Mouse (Mus musculus) heart, adult 9 months (tissue): ENCODE data around the gene Smad3.

Experiments
- DNase-seq, 2 experiments: peaks; one replicate each; pipeline ENCODE4 v3.0.0; 2022; ENCODE audit warnings: low spot score in 2 of 2

The Smad3 gene

DNA sequence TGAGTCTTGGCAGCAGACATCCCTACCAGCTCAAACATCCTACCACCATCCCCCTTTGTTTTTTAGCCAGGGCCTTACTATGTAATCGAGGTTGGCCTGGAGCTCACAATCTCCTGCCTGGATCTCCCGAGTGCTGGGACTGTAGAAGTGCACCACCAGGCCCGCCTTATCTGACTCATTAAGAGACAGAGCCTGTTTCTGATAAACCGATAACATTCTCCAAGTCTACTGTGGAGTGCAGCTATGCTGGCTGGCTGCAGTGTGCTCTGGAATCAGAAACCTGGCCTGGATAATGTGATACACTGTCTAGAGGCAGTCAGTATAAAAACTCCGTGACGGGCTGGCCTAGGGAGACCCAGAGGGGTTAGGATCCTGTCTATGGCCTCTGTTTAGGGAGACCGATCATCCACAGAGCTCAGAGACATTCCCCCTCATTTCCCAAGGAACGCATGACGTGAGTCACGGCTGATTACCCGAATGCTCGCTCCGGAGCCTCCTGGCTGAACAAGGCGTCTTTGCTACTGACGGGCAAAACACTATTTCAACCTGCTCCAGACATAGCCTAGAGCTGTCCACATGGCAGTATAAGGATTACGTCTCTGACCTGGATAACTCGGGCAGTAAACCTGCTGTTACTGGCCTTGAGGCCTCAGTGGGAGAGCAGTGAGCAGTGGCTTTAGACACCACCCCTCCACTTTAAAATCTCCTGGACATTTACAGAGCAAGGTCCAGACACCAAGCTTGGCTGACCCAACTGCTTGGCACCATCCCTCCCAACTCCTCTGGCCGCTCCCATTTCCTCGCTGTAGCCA lies 11.8 kb downstream of the Smad3 start:
- DNase-seq, result no peak

DNA sequence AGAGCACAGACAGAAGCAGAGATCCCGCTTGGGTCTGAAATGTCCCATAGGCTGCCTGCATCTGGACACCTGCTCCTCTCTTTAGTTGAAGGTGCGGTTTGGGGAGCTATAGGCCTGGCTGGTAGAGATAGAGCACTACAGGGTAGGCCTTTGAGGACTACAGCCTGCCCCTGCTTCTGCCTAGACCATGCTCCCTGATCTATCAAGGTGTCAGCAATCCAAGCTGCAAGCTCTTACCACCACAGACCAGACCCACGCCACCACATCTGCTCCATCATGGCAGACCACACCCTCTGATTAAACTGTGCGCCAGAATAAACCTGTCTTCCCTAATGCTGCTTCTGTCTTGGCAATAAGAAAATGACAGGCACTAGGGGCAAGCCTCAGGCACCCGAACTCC lies 13.2 kb downstream of the Smad3 start:
- no peak for DNase-seq

DNA sequence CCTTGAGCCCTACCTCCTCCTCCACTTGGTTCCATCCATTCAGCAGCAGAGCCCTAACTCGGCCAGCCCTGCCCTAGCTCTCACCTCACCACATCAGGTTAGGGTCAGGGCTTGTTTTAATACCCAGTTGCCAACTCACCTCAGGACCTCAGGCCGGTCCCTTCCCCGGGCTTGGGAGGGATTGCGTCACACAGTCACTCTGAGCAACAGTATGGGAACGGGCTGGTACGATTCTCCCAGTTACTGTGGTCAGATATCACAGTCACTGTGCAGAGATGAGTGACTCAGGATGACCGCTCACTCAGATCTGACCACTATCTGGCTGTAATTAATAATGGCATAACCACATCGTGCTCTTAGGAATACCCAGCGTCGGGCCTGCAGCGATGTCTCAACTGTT lies 14.0 kb downstream of the Smad3 start:
- DNase-seq, result no peak

DNA sequence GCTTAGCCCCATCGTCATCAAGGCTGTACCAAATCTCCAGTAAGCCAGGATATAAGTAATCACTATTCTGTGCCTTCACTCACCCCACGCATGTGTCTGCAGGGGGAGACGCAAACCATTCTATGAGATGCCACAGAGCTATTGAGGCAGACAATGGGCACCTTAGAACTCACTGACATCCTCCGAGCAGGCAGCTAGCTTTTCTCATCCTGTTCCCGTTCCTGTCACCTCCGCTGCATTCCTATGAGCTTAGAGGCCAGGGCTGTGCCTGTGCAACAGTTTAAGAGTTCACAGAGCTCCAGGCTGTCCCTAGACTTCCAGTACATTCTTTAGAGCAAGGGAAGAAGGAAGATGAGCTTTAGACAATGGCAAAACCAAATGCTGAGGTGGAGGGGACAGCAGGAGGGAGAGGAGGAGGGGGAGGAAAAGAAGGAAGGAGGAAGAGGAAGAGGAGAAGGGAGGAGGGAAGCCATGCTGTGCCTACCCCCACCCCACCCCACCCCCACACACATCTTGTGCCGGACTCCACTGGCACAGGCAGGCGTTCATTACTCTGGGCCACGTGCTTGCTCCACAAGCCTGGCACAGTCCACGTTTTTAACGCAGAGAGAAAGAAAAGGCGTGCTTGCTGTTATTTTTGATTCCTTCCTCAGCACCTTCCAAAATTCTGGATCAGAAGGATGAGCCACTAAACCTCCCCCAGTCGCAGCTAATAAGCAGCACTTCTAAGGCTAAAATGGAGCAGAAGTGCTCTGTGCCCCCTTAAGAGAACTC lies 14.7 kb downstream of the Smad3 start:
- DNase-seq, result no peak

DNA sequence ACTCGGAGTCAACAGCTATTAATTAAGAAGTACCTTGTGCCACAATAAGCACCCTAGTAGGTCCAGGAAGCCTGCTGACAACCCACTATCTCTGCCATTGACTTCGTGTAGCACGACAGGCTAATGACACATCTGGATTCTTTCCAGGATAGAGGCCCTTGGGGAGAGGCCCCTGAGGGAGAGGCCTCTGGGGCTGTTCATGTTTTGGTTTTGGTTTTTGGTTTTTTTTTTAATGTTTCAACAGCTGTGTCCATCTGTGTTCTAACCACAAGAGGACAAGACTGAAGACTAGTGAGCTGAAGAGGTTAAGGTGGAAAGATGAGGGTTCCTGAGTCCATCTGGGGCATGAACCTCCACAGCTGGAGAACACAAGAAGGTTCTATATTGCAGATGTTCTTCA lies 15.5 kb downstream of the Smad3 start:
- DNase-seq, result peak in 1 of 2 experiments; percentile 59

DNA sequence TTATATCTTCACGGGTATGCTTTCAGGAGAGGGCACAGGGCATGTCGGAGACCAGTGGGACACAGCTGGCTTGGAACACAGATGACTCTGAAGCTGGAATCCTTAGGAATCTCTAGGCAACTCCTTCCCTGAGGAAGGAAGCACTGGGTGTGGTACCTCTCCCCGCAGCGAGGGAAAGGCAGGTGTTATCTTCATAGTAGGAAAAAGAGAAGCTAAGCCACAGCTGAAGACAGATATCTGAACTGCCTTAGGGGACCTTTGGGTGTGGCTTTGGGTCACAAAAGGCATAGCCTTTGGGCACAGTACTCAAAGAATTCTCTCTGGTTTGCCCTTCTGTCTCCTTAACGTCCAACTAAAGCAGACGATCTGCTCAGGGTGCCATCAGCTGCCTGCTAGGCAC lies 16.0 kb downstream of the Smad3 start:
- DNase-seq, result no peak

DNA sequence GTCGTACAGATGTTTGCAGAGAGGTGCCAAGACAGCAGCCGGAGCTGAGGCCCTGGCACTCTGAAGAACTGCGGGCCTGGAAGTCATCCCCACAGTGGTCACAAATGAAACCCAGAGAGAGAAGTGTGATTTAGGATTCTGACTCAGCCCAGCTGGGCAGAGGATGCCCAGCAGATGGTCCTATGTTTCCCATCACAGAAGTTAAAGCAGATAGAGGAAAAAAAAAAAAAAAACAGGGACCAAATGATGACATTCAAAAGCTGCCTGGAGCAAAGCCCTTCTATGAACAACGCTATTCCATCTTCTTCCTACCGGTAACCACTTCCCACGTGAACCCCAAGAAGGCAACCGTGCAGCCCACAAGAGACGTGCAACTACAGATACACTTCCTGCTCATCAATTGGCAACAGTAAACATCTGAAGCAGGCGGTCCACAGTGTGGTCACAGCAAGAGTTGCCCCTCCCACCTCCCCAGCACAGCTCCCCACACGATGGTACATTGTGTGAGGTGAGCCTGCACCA lies 17.4 kb downstream of the Smad3 start:
- no peak for DNase-seq

DNA sequence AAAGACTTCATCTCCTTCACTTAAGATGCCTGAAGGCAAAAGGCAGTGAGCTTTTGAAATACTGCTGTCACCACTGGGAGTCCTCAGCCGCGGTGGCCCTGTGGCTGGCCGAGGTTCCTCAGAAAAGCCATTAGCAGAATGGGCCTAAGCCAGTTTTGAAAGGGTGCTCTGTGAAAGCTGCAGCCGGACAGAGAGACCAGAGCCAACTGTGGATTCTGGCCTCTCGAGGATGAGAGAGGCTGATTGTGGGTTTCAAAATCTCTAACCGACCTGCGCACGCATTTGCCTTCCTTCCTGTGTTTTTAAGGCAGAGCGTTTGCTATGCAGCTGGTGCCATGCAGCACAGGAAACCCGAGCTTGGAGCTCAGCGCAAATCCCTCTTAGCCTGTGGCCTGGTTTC lies 19.0 kb downstream of the Smad3 start:
- no peak for DNase-seq

DNA sequence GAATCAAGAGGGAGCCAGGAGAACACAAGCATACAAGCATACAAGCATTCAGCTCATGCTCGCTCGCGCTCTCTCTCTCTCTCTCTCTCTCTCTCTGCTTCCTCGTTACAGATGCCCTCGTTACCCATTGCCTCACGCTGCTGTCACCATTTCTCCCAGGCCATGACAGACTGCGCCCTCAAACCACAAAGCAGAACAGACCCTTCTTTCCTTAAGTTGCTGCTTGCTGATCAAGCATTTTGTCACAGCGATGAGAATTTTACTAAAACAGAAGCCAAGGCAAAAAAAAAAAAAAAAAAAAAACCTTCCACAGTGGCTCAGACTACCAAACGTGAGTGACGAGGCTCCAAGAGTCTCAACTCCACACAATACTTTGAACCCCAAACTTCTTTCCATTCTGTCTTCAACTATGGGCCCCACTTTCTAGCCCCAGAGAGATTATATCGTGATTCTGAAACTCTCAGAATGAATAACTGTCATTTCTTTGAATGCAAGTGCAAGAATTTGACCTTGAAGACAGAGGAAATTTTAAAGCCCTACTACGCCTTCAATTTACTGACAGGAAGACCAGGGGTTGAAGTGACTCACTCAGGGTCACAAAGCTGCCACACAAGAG lies 19.6 kb downstream of the Smad3 start:
- no peak for DNase-seq

DNA sequence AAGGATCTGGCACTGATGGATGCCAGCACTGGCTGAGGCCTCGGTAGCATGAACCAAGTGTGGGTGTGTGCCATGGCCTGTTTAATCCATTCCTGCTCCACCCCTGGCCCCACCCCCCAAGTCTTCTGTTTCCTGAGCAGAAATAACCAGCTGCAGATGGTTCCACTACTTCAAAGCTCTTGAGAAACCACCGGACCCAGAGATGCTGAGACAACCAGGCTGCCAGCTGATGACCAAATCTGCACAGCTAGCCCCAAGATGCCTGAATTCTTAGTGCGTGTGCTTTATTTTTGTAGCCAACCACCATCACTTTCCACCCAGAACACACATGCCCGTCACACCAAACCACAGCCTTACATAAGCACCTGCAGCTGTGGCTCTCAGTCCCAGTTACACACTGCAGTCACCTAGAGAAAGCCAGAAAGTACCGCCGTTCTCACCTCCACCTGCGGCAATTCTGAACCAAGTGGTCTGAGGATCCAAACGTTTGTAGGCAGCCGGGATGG lies 20.3 kb downstream of the Smad3 start:
- peak; percentile 58 to 68 for DNase-seq

DNA sequence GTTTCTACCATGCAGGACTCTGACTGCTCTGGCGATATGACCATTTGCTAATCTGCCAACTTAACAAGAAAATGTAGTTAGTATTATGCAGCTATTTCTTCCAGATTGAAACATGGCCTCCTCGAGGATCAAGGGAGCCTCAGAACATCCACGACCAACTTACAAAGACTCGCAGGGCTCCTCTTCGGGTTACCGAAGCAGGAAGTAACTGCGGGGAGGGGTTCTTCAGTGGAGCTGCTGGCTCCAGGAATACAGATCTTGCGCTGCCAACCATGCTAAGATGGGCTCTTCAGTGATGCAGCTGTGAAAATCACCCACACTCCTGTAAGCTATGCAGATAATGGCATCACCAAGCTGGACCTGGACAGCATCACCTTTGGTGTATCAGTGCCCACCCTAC lies 23.5 kb downstream of the Smad3 start:
- no peak for DNase-seq

DNA sequence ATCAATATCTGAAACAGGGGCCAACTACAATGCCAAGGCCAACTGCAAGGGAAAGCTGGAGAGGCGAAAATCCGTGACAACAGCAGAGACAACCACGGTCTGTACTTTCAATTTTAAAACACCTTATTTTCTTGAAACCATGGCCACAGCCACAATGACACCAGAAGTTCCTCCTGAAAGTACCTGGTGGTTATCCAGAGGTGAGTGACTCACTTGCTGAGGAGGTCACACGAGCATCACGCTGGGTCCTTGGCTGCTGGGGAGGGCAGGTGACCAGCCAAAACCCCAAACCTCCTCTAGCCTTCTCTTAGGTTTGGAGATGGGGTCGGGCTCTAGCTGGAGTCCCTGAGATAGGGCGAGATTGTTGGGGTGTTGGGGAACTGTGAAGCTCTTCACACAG lies 25.1 kb downstream of the Smad3 start:
- DNase-seq, result no peak

DNA sequence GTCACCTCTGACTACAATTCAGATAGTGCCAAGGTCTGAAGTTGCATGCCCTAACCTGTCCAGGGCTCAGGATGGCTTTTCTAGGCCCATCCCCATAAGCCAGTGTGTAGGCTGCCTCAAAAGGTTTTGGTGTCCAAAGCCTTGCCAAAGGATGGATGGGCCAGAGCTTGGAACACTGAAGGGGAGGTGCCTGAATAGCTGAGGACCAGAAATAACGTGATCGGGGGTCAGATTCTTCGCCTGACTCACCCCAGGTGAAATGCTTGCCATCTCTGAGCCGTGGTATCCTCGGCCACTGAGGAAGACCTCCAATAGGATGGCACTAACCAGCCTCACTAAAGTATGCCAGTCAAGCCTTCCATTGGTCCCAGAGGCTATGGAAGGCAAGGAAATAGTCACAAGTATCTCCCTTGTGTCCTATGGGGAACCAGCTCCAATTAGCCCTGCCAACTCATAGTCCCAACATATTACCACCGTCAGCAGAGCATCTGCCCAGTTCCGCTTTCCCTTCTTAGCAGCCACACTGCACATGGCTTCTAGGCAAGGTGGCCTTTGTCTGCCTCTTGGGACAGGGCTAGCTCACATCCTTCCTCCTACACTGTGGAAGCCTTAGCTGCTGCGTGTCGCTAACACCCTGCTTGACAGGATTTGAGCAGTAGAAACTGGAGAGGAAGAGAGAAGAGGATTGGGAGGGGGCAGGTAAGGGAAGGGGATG lies 26.5 kb downstream of the Smad3 start:
- DNase-seq, result peak in 1 of 2 experiments; percentile 75

DNA sequence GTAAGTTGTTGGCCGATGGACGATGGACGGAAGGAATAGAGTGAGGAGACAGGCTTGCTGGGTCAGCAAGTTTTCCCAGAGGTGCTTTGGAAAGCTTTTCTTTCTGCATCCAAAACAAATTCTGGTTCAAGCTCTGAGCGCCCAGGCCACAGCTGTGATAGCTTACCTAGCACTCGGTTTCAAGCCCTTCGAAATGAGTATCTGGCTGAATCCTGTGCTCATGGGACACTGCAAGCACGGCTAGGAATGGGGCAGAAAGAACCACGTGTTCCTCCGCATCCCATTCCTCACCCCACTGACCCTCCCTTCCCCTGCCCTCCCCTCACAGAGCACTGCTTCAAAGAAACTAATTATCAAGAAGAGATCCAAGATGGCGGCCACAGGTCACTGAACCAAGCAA lies 28.8 kb downstream of the Smad3 start:
- DNase-seq, result no peak

DNA sequence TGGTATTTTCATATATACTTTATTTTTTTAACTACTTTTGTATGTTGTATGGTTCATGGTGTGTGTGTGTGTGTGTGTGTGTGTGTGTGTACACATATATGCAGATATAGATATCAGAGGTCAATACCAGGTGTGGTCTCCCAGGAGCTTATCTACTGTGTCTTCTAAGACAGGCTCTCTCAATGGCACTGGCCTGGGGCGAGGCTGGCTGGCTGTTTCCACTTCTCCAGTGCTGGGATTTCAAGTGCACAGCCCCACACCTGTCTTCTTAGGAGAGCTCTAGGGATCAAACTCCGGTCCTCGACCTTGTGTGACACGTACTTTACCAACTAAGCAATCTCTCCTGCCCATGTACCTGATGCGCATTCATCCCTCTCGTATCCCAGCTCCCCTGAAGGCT lies 30.7 kb downstream of the Smad3 start:
- DNase-seq, result no peak

DNA sequence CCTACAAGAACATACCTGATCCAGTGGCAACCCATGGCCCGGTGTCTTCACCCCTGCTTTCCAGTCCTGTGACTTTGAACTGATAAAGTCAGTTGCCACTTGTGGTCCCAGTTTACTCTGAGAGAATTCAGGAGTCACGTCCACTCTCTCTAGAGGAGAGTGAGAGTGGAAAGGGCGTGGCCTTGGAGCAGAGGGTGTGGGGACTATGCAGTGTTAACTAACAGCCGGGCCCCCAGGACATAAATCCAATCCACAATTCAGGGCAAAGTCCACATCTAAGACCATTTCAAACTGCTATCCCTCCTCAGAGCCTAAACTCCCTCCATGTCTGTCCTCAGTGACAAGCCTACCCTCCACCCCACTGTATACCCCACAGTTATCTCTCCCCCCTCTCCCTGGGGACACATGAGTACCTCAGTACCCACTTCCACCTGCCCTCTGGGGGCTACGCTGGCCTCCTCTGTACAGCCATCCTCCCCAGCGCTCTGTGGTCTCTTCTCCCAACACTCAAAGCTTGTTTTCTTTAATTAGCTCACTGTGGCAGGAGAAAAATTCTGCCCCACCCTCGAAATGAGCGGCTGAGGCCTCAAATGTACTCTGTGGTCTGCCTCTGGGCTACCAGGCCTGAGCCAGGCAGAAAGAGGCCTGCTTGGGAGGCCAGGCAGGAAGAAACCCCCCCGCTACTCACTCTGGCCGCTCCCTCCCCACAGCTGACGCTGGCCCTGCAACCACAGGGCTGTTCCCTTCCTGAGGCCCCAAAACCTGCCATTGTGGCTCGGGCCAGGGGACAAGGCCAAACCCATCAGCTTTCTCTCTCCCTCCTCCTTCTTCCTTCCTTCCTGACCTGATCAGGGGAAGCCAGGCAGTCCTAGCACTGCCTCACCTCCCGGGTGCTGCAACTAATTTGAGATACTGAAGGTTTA lies 31.4 kb downstream of the Smad3 start:
- DNase-seq, result peak; percentile 64 to 69

DNA sequence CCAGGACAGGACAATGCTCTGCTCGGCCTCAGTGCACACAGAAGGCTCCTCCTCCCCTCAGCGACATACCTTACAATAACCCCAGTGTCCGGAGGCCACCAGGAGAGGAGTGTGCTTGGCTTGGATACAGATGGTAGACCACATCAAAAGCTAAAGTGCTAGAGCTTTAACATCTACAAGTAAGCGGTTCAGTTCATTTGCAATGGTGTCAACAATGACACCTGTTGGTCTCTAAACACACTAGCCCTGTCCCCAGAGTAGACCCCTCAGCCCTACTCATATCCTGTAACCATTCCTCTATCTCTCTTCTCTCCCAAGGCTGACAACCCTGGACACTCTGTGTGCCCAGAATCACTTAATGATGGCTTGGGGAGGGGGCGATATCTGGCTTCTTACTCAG lies 33.0 kb downstream of the Smad3 start:
- no peak for DNase-seq

DNA sequence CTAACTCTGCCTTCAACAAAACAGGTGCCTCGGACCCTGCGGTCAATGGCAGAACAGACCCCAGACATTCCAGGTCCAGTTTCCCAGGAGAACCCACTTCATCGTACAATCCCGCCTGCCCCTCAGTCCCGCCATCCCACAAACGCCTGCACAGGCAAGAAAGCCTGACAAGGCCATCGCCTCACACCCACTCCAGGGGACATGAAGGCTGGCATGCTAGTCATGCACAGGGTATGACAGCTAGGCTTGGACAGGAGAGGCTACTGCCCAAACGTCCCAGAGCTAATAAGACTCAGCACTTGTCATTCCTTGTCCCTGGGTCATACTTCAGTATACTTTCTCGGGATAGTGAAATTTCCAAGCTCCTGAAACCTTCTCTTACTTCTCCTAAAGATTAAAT lies 34.9 kb downstream of the Smad3 start:
- DNase-seq, result peak in 1 of 2 experiments; percentile 50

DNA sequence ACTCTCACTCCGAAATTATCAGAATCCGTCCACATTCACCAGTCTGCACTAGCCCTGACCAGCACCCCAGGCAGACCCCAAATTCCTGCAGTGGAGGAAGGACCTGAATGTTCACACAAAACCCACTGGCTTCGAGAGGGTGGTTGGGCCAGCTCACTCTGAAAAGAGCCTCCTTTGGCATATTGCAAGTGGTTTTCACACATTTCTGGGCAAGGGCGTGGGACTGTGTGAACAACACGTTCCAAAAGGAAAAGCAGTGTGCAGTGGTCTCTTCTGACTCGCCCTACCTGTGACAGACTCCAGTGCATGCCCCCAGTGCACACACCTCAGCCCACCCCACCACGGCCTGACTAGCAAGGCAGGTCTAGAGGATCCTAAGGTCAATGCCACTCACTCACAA lies 35.4 kb downstream of the Smad3 start:
- no peak for DNase-seq

DNA sequence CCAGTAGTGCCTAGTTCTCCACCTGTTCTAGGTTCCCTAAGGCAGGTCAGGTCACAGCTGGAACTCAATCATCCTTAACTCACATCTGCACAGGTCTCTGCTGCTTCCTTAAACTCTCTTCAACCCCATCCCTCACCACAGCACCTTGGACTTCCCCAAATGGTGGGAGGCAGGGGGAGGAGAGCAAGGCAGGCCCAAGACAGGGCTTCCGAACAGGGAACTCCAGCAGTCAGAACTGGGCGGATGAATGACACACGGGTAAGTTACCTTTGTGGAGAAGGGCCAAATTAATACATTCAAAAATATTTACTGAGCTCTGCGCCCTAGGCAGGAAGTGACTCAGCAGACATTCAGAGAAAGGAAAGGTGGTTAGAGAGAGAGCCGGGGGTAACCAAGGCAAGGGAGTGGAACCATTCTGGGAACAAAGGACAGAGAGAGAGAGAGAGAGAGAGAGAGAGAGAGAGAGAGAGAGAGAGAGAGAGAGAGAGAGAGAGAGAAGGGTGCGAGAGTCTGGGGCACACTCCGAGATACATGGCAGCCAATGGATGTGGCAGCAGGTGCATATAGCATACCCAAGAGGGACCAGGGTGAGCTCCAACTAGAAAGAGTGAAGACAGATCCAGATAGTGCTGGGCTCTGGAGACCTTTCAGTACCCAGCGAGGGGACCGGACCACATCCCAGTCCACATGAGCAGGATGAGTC lies 36.1 kb downstream of the Smad3 start:
- DNase-seq, result no peak
